In genomic region chr11:81634360-81635350, GRCm38 (mm10) we compare ENCODE assay signal across 8 mouse cellular contexts.
DNase-seq lines count a peak whose midpoint lies in the region; ATAC-seq lines count a peak whose summit lies in the region.

No protein-coding gene starts in this region.

- H3K9me3 ChIP-seq in heart, embryonic 12.5 days (replicated peaks), result peaks cover under 1% of the 10 kb centered on the region; the same call in 1 of the 2 replicates
- H3K9me3 ChIP-seq in midbrain, embryonic 16.5 days (replicated peaks; ENCODE audit: control insufficient read depth, low read length, poor library complexity, severe bottlenecking), result no peaks in the 10 kb centered on the region

- DNase-seq in heart, adult 18-20 months, result peak; percentile 9 to 66
- DNase-seq in ES-CJ7 (ENCODE audit: low read depth, low spot score), result peak; percentile 64
- DNase-seq in cerebellum, adult 8-10 months, result peak; percentile 49
- peak; percentile 52 to 69 for DNase-seq in layer of hippocampus, postnatal 14 days (ENCODE audit: low spot score in 2 of 2)
- peak; percentile 20 for DNase-seq in thymus, postnatal 25 days

- H3K4me2 ChIP-seq in heart, embryonic 12.5 days, result no peak overlapping the region
- peak overlapping the region; percentile 44 for H3K4me2 ChIP-seq in midbrain, embryonic 16.5 days (ENCODE audit: low read length)

- no peaks in the 10 kb centered on the region for H3K36me3 ChIP-seq in heart, embryonic 12.5 days
- no peaks in the 10 kb centered on the region for H3K36me3 ChIP-seq in midbrain, embryonic 16.5 days (ENCODE audit: control insufficient read depth, insufficient read depth, low read length)

- H3K27ac ChIP-seq in heart, embryonic 12.5 days (ENCODE audit: poor library complexity, severe bottlenecking), result no peak overlapping the region
- peak overlapping the region; percentile 69 for H3K27ac ChIP-seq in midbrain, embryonic 16.5 days (ENCODE audit: low read length)

- 57% methylated on average over 25 of the region's 25 CpGs for WGBS in heart, embryonic 12.5 days
- WGBS in midbrain, embryonic 16.5 days, result 44% methylated on average over 25 of the region's 25 CpGs

- ATAC-seq in heart, embryonic 12.5 days (ENCODE audit: insufficient number of reproducible peaks, low FRiP score), result no peak
- ATAC-seq in frontal cortex, adult (ENCODE audit: low TSS enrichment), result peak; percentile 31; the same call in 1 of the 2 replicates
- ATAC-seq in midbrain, embryonic 16.5 days, result no peak; the same call in 1 of the 2 replicates

- no peak overlapping the region for H3K9ac ChIP-seq in heart, embryonic 12.5 days
- peak overlapping the region; percentile 42; the same call in 1 of the 2 replicates for H3K9ac ChIP-seq in midbrain, embryonic 16.5 days (ENCODE audit: low read depth, low read length)

- no peaks in the 10 kb centered on the region for H3K27me3 ChIP-seq in heart, embryonic 12.5 days (replicated peaks)
- H3K27me3 ChIP-seq in midbrain, embryonic 16.5 days (ENCODE audit: control insufficient read depth, insufficient read depth, low read depth, low read length), result no peaks in the 10 kb centered on the region

- H3K4me3 ChIP-seq in heart, embryonic 12.5 days, result no peak overlapping the region
- H3K4me3 ChIP-seq in midbrain, embryonic 16.5 days (ENCODE audit: low read depth, low read length), result peak overlapping the region; percentile 24; the same call in 1 of the 2 replicates

- peaks cover 6% of the 10 kb centered on the region for H3K4me1 ChIP-seq in heart, embryonic 12.5 days (replicated peaks)
- H3K4me1 ChIP-seq in midbrain, embryonic 16.5 days (ENCODE audit: control insufficient read depth, insufficient read depth, low read length), result peaks cover 7% of the 10 kb centered on the region; the same call in 1 of the 2 replicates
